Mouse (Mus musculus) thymus, postnatal 25 days (tissue): ENCODE results near the gene Ost4.

Experiments
- DNase-seq: peaks from one replicate; pipeline ENCODE4 v3.0.0; 2022

Ost4 gene

GRCm38 (mm10) chr5:30907413-30908059 lies at the start of gene Ost4:
Gene Ost4, minus strand, starts transcription at chr5:30907788.
- DNase-seq, result peak; percentile 98

DNA sequence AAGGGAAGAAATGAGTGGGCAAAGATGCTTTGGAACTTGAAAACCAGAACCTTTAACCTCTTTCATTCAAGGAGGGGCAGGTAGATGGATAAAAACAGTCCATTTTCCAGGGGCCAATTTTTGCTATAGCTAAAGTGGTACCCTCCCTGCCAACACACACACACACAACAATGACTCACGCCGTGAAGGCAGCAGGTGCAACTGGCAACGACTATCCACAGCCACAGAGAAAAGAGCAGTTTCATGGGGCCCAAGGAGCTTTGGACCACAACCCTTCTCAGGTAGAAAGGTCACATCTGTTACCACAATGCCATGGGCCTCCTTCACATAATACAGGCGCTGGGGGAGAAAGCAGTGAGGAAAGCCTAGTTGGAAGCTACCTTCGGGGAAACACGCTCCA lies 48.2 kb upstream of the Ost4 start:
- DNase-seq, result no peak

DNA sequence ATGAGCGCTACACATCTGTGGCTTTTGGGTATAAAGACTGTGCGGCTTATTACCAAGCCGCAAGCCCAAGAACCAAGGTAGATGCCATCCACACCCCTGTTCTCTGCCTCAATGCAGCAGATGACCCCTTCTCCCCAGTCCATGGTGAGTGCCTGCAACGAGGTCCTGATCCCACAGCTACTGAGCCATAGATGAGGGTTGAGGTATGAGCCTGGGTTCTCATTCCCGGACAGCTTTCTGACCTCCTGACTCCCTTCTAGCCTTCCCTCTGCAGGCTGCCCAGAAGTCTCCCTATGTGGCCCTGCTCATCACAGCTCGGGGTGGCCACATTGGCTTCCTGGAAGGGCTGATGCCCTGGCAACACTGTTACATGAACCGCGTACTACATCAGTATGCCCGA lies 47.0 kb upstream of the Ost4 start:
- no peak for DNase-seq

- DNase-seq, result no peak
These were observed 46.5 kb upstream of the Ost4 start for GRCm38 (mm10) chr5:30954065-30954464.

DNA sequence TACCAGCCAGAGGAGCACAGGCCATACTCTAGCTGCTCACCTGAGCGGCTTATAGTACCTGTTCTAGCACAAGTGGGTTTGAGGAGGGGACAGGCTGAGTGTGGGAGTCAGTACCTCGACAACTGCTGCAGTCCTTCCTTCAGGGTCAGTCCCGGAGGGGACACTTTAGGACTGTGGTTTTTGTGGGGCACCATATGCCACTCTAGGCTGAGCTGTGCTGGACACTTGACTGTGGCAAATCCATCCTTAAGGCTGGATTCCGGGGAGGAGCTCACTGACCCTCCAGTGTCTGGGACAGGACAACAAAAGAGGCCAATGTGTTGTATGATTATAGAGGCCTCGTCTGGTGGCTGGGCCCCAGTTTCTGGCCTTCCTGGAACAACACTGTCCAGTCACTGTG lies 45.0 kb upstream of the Ost4 start:
- DNase-seq, result no peak

DNA sequence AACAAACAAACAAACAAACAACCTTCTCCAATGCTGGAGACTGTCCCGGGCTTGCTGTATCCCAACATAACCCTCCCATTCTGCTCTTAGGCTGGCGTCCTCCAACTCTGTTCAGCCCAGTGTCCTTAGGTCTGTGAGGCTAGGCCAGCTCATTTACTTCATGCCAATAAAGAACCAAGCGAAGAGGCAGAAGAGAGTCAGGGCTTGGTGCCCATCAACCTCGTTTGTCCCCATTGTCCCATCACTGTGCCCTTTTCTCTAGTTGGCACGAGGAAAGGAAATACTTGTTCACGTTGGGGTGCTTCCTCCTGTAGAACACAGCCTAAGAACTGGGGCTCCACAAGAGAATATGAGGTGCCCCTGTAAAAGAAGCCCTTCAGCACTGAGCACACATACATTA lies 44.1 kb upstream of the Ost4 start:
- DNase-seq, result no peak

DNA sequence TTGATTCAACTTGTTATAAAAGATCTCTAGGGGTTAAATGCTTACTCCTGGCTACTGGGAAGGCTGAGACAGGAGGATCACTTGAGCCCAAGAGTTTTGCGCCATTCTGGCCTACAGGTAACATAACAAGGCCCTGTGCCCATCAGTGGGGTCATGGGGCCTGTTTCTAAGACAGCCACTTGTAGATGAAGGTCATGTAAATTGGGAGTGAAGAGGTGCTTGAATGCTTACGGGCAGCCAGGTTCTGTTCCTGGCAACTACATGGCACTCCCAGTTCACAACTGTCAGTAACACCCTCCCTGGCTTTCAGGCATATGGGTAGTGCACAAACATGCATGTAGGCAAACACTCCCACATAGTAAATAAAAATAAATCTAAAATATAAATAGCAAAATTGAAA lies 43.3 kb upstream of the Ost4 start:
- DNase-seq, result no peak

DNA sequence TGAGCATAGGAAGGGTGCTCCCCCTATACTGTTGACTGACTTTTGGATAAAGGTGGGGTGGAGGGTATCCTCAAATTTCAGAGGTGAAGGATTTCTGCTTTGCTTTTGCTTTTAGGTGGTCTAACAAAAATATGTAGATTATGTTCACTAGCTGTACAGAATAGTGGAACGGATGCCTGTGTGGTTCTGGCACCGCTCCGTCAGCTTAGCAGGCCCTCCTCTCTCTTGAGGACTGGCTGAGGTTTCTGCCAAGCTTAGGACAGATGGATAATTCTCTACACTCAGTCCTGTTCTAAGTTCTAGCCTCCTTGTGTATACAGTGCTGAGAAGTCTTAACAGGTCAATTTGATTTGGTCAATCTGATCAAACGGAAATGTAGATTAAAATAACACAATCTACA lies 42.9 kb upstream of the Ost4 start:
- no peak for DNase-seq

GRCm38 (mm10) chr5:30949654-30950326 lies 42.2 kb upstream of the Ost4 start:
- peak; percentile 95 for DNase-seq

- DNase-seq, result no peak
These were observed 41.0 kb upstream of the Ost4 start for GRCm38 (mm10) chr5:30948620-30949019.

- no peak for DNase-seq
These were observed 37.6 kb upstream of the Ost4 start, which contains the start of gene Cgref1 for GRCm38 (mm10) chr5:30944956-30945781. Gene Cgref1, minus strand, starts transcription at chr5:30945591.

DNA sequence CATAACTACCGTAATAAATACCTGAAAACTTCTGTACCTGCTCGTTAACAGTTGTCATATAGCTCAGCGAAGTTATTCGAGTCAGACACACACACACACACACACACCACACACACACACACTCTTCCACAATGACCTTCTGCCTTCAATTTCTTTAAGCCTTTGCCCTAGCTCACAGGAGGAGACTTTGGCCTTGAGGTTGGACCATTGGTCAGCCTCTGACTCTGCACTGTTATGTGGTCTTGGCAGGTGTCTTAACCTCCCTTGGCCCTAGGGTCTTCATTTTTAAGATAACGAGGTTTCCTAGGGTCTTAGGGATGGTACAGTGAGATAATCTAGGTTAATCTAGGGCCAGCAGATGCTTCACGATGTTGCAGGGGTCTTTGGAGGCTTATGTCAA lies 36.8 kb upstream of the Ost4 start:
- DNase-seq, result no peak

DNA sequence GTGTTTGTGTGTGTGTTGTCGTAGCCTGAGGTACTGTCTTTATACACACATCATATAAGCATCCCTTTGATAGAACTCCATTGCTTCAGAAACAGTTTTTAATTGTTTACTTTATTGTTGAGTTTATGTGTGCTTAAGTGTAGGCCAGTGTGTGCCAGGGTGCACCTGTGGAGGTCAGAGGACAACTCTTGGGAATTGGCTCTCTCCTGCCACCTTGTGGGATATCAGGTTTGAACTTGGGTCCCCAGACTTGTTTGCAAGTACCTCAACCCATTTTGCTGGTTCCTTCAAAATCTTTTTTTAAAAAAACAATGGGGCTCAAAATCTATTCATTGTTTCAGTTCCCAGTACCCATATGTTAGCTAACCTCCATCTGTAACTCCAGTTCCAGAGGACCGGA lies 35.4 kb upstream of the Ost4 start:
- peak; percentile 43 for DNase-seq

DNA sequence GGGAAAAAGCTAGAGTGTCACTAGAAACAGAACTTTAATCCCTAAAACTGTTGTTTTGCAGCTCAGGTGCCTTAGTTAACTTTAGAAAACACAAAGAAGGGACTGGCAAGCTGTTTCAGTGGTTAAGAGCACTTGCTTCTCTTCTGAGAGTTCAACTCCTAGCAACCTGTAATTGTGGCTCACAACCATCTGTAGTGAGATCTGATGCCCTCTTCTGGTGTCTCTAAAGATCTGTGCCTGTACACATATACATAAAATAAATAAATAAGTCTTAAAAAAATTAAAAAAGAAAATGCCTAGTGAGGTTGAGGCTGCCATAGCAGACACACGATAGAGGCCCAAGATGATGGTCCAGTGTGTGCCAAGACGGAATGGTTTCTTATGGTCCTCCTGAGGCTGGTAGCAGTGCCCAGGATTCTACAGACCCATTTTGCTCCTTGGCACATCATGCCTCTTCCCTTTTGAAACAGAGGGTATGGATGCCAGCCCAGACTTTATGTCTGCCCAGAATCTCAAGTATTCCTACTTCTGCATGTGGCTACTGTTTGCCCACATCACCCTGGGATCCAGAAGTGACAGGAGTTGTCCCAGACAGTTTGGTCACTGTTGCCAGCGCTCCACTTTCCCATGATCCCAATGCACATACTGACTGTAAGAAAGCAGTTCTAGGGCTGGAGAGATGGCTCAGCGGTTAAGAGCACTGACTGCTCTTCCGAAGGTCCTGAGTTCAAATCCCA lies 27.3 kb upstream of the Ost4 start:
- DNase-seq, result no peak

- DNase-seq, result no peak
These were observed 26.1 kb upstream of the Ost4 start for GRCm38 (mm10) chr5:30933705-30934104.

GRCm38 (mm10) chr5:30931378-30931777 lies 23.8 kb upstream of the Ost4 start:
- DNase-seq, result no peak

DNA sequence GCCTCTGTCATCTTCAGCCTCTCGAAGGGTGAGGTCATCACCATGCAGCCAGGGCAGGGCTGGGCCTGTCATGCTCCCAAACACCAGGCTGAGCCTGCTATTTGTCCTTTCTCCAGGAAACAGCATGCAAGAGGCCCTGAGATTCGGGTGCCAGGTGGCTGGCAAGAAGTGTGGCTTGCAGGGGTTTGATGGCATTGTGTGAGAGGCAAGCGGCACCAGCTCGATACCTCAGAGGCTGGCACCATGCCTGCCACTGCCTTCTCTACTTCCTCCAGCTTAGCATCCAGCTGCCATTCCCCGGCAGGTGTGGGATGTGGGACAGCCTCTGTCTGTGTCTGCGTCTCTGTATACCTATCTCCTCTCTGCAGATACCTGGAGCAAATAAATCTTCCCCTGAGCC lies 23.3 kb upstream of the Ost4 start:
- no peak for DNase-seq

GRCm38 (mm10) chr5:30930121-30930520 lies 22.5 kb upstream of the Ost4 start:
- peak; percentile 62 for DNase-seq

DNA sequence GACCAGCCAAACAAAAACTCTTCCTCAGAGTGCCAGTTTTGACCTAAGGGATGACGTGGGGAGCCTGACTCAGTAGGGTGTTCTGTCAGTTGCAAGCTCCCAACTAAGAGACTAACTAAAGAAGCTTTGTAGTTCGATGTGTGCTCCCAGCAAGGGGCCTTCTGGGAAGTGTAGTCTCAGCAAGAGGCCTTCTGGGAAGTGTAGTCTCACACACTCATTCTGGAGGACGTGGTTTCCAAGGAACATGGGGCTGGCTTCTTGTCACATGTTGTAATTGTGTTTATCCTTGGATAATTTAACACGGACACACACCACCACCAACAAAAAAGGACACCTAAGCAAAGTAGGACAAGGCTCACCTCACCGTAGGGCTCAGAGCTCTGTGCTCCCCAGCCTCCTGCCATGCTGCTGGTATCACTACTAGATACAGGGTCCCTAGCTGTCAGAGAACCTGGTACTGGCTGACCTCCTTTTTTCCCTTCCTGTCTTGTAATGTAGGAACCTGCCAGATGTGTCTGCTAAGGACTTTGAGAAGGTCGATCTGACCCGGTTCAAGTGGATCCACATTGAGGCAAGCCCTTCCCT lies 20.4 kb upstream of the Ost4 start:
- DNase-seq, result no peak

DNA sequence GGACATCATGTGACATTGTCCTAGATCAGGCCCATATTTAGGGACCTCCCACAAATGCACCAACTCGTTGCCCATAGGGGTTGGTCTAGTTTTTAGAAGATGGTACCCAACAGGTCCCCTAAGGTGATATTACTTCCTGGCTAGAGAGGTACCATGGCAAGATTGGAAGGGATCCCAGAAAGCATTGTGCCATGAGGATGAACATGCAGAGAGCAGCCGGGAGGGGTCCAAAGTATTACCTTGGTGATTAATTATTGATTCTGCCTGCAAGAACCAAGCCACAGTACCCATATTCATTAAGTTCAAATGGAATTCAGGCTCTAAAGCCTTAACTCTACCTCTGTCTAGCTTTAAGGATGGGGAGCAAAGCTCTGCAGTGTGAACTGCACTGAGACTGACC lies 18.5 kb upstream of the Ost4 start:
- DNase-seq, result no peak

- no peak for DNase-seq
These were observed 17.6 kb upstream of the Ost4 start for GRCm38 (mm10) chr5:30925217-30925616.

GRCm38 (mm10) chr5:30924614-30925013 lies 17.0 kb upstream of the Ost4 start:
- DNase-seq, result no peak

DNA sequence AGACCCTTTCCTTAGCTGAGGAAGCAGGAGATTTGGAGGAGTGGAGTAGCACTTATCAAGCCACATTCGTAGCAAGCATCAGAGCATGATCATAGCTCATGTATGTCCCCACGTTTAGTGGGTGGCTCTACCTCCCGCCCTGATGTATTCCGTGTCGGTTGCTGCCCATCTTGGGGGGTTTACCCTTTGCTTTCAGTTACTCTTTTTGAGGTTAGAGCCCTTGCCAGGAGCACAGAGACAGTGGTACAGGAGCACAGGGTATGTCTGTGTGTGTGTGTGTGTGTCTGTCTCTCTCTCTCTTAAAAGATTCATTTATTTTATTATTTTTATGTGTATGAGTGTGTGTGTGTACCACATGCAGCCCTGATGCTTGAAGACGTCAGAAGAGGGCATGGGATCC lies 15.5 kb upstream of the Ost4 start:
- DNase-seq, result no peak
